Mouse (Mus musculus) kidney, embryonic 16.5 days (tissue): Measurements from ENCODE around the gene Dhx57. TPM values are rescaled to one million over a fixed set of nuclear protein-coding genes. Genes with fewer than 3 reads are reported as not detected.
"Not testable (repeated sequence)": the region's sequence is repeated elsewhere in the genome, so short reads cannot be mapped to it uniquely, and the experiment has no call there.

ENCODE experiments used
- ATAC-seq: fragments of 200-750 bp; cut with Nextera tagmentation; 2 replicates; pipeline ENCODE4 v1.8.0; 2017; ENCODE audit warnings: moderate TSS enrichment; ENCODE audit not compliant: low FRiP score, low TSS enrichment
- H3K27ac ChIP-seq: fragments of 300-500 bp; sonication (generic); 2 replicates; pipeline ENCODE4 v1.5.1; 2014; ENCODE audit warnings: low read length
- H3K27me3 ChIP-seq: fragments of 300-500 bp; sonication (generic); 2 replicates; pipeline ENCODE4 v1.6.1; 2014; ENCODE audit warnings: low read length, control low read depth, mixed read lengths; ENCODE audit not compliant: insufficient read depth
- H3K36me3 ChIP-seq: fragments of 300-500 bp; sonication (generic); 2 replicates; pipeline ENCODE4 v1.6.1; 2014; ENCODE audit warnings: low read length, control low read depth, mixed read lengths; ENCODE audit not compliant: insufficient read depth
- H3K4me1 ChIP-seq: fragments of 300-500 bp; sonication (generic); 2 replicates; pipeline ENCODE4 v1.6.1; 2014; ENCODE audit warnings: low read length, control low read depth, mixed read lengths; ENCODE audit not compliant: insufficient read depth
- H3K4me2 ChIP-seq: fragments of 300-500 bp; sonication (generic); replicated peaks from 2 replicates; pipeline ENCODE4 v1.6.1; 2014; ENCODE audit warnings: low read depth, low read length
- H3K4me3 ChIP-seq: fragments of 300-500 bp; sonication (generic); 2 replicates; pipeline ENCODE4 v1.5.1; 2014; ENCODE audit warnings: mild to moderate bottlenecking, low read length
- H3K9ac ChIP-seq: fragments of 300-500 bp; sonication (generic); replicated peaks from 2 replicates; pipeline ENCODE4 v1.6.1; 2014; ENCODE audit warnings: low read length
- H3K9me3 ChIP-seq: fragments of 300-500 bp; sonication (generic); 2 replicates; pipeline ENCODE4 v1.6.1; 2016; ENCODE audit warnings: low read length, control low read depth
- WGBS: fragments of 180-500 bp; shearing (Covaris S2); extraction: QIAGEN DNeasy Blood & Tissue Kit; methylation state at CpG from one replicate; pipeline ENCODE4 v1.1.7; 2014; 5-methylcytosine and 5-hydroxymethylcytosine counted together
- polyA plus RNA-seq: library from polyadenylated mRNA; unstranded; fragments of >200 nt; fragmentation: Nextera tagmentation; extraction: Ambion mirVana; gene quantifications from 2 replicates; pipeline ENCODE4 v1.2.1, GENCODE M21; 2015

The Dhx57 gene
- polyA plus RNA-seq, 1 experiment from 2014 or later = 15.9 TPM

DNA sequence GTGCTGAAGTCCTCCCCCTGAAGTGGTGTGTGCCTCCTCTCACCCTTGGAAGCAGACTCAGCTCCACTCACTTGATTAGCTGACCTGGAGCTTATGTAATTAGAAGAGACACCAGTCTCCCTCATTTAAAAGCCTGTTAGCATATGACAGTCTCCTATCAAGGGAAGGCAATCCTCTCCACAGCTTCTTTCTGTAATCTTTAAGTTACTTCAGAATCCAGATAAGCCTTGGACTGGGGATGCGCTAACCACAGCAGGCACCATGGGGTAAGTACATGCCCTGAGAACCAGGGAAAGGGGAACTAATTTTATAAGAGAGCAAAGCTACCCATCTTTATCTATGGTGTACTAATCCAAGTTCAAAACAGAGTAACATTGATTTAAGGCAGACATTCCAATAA lies 17.0 kb upstream of the Dhx57 start, which contains the start of gene Arhgef33:
TSS of gene Arhgef33 (plus strand) at position 157 of the 400 bp plus-strand sequence.
- H3K4me1 ChIP-seq = no peaks in the 10 kb centered on the region
- no peak within 1 kb of the TSS for H3K4me2 ChIP-seq
- H3K27me3 ChIP-seq = no peaks in the 10 kb centered on the region
- ATAC-seq = no peak
- no peak within 1 kb of the TSS for H3K9ac ChIP-seq
- no peaks in the 10 kb centered on the region for H3K36me3 ChIP-seq
- WGBS = 100% methylated on average over 1 of the region's 1 CpGs
- H3K4me3 ChIP-seq = no peak within 1 kb of the TSS
- H3K9me3 ChIP-seq = no peaks in the 10 kb centered on the region
- H3K27ac ChIP-seq = no peak within 1 kb of the TSS

GRCm38 (mm10) chr17:80298844-80299243 lies 8.6 kb upstream of the Dhx57 start:
- Histone ChIP-seq H3K36me3 (no peaks in the 10 kb centered on the region), H3K27me3 (no peaks in the 10 kb centered on the region), H3K4me3 (no peak overlapping the region), H3K9me3 (no peaks in the 10 kb centered on the region), H3K4me2 (no peak overlapping the region), H3K9ac (no peak overlapping the region), H3K27ac (no peak overlapping the region), H3K4me1 (no peaks in the 10 kb centered on the region)
- WGBS = 87% methylated on average over 5 of the region's 5 CpGs
- no peak for ATAC-seq

- no peak for ATAC-seq
- no peak overlapping the region for H3K27ac ChIP-seq
- no peak overlapping the region for H3K4me3 ChIP-seq
- H3K4me1 ChIP-seq = no peaks in the 10 kb centered on the region
- 82% methylated on average over 5 of the region's 5 CpGs for WGBS
- H3K9me3 ChIP-seq = no peaks in the 10 kb centered on the region
- H3K4me2 ChIP-seq = no peak overlapping the region
- H3K9ac ChIP-seq = no peak overlapping the region
- H3K27me3 ChIP-seq = no peaks in the 10 kb centered on the region
- H3K36me3 ChIP-seq = no peaks in the 10 kb centered on the region
Observed at GRCm38 (mm10) chr17:80295258-80295657, 5.0 kb upstream of the Dhx57 start.

- 20% methylated on average over 2 of the region's 2 CpGs for WGBS
- ATAC-seq = no peak
- no peak overlapping the region for H3K4me2 ChIP-seq
- H3K27ac ChIP-seq = no peak overlapping the region
- peaks cover 12% of the 10 kb centered on the region for H3K4me1 ChIP-seq
- H3K4me3 ChIP-seq = no peak overlapping the region
- no peaks in the 10 kb centered on the region for H3K9me3 ChIP-seq
- H3K36me3 ChIP-seq = no peaks in the 10 kb centered on the region
- H3K9ac ChIP-seq = no peak overlapping the region
- no peaks in the 10 kb centered on the region for H3K27me3 ChIP-seq
Observed at GRCm38 (mm10) chr17:80291148-80291547, 872 bp upstream of the Dhx57 start.

- under 1% methylated on average over 30 of the region's 30 CpGs for WGBS
- Histone ChIP-seq H3K9me3 (no peaks in the 10 kb centered on the region), H3K4me3 (peak overlapping the region; percentile 99), H3K27me3 (no peaks in the 10 kb centered on the region), H3K4me2 (peak overlapping the region; percentile 75), H3K9ac (peak overlapping the region; percentile 93), H3K27ac (peak overlapping the region; percentile 82), H3K36me3 (no peaks in the 10 kb centered on the region), H3K4me1 (peaks cover 12% of the 10 kb centered on the region)
- ATAC-seq = no peak; the same call in 1 of the 2 replicates
Observed at GRCm38 (mm10) chr17:80289280-80290073, 799 bp downstream of the Dhx57 start.

DNA sequence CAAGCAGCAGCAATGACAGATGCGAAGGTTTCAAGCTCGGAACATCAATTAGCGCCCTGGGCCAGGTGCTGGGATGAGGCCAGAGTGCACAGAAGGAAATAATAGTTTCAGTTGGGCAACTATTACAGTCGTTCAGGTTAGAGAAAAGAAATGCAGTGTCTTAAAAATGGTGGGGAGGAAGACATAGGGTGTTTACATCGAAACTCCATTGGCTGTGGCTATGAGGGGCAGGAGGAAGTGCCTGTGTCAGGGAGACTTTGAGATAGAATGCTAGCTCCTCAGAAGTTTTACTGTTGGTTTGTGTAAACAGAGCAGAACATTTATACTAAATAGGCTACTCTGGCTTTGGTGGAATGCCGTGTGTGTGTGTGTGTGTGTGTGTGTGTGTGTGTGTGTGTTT lies 2.3 kb downstream of the Dhx57 start:
- Histone ChIP-seq H3K27ac (no peak overlapping the region), H3K4me3 (no peak overlapping the region), H3K27me3 (no peaks in the 10 kb centered on the region), H3K4me2 (no peak overlapping the region), H3K4me1 (peaks cover 12% of the 10 kb centered on the region), H3K9ac (no peak overlapping the region), H3K9me3 (no peaks in the 10 kb centered on the region), H3K36me3 (no peaks in the 10 kb centered on the region)
- WGBS = 84% methylated on average over 6 of the region's 6 CpGs
- ATAC-seq = no peak

DNA sequence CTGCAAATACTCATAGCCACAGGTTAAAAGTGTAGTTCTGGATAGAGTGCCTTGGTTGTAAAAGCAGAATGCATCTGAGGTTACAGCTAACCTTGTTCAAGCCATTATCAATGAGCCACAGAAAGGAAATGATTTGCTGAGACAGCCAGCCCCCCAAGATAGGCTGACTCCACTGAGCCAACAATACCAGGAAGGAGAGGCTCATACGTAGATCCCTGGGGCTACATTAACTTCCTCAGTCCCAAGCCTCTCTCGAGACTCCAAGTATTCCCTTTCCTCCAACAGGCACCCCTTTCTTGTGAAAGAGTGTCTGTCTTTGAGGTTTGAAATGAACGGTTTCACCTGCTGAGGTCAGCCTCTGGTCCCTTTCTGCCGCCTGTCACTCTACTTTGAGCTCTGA lies 5.8 kb downstream of the Dhx57 start:
- Histone ChIP-seq H3K9ac (no peak overlapping the region), H3K4me1 (peaks cover 12% of the 10 kb centered on the region), H3K36me3 (peaks cover 8% of the 10 kb centered on the region; the same call in 1 of the 2 replicates), H3K4me2 (no peak overlapping the region), H3K27ac (no peak overlapping the region), H3K4me3 (no peak overlapping the region), H3K9me3 (no peaks in the 10 kb centered on the region), H3K27me3 (no peaks in the 10 kb centered on the region)
- 74% methylated on average over 4 of the region's 4 CpGs for WGBS
- no peak for ATAC-seq

- no peak for ATAC-seq
- Histone ChIP-seq H3K4me3 (no peak overlapping the region), H3K27me3 (no peaks in the 10 kb centered on the region), H3K4me1 (no peaks in the 10 kb centered on the region), H3K4me2 (no peak overlapping the region), H3K36me3 (peaks cover 32% of the 10 kb centered on the region), H3K27ac (no peak overlapping the region), H3K9ac (no peak overlapping the region), H3K9me3 (no peaks in the 10 kb centered on the region)
- WGBS = 90% methylated on average over 8 of the region's 8 CpGs
Observed at GRCm38 (mm10) chr17:80279340-80280070, 10.8 kb downstream of the Dhx57 start.

DNA sequence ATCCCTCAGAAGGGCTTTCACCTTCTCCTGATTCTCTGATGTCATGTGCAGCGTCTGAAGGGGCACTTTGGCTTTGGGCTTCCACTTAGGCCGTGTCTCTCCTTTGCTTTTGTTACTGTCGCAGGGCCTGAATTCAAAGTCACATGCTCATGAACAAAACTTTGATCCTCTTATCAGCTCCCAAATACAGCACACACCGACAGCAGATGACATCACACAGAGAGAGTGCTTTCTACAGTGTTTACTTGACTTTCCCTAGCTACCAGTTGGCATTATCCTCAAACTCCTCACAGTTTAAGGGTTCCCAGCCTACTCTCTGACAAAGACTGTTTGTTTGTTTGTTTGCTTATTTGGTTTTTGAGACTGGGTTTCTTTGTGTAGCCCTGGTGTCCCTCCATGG lies 12.0 kb downstream of the Dhx57 start:
- 96% methylated on average over 4 of the region's 4 CpGs for WGBS
- Histone ChIP-seq H3K9ac (no peak overlapping the region), H3K4me2 (no peak overlapping the region), H3K36me3 (peaks cover 35% of the 10 kb centered on the region), H3K4me3 (no peak overlapping the region), H3K27me3 (no peaks in the 10 kb centered on the region), H3K9me3 (no peaks in the 10 kb centered on the region), H3K4me1 (no peaks in the 10 kb centered on the region), H3K27ac (no peak overlapping the region)
- no peak for ATAC-seq

GRCm38 (mm10) chr17:80270622-80271021 lies 19.7 kb downstream of the Dhx57 start:
- not testable (repeated sequence) for H3K9me3 ChIP-seq, H3K27me3 ChIP-seq, H3K4me2 ChIP-seq, H3K4me3 ChIP-seq, H3K9ac ChIP-seq, ATAC-seq, H3K27ac ChIP-seq, H3K4me1 ChIP-seq
- peaks cover 60% of the 10 kb centered on the region for H3K36me3 ChIP-seq
- WGBS = 97% methylated on average over 7 of the region's 7 CpGs
